Mouse (Mus musculus) ES-E14 (cell line): Measurements from ENCODE around the gene Vapa.

Experiments
- HCFC1 ChIP-seq: IDR thresholded peaks from 2 replicates; pipeline ENCODE4 v1.6.1; 2012; ENCODE audit warnings: low read length, inconsistent platforms, borderline replicate concordance; ENCODE audit not compliant: insufficient read depth
- MAFK ChIP-seq: IDR thresholded peaks from 2 replicates; pipeline ENCODE4 v1.6.1; 2014; ENCODE audit warnings: mild to moderate bottlenecking, low read depth, low read length, inconsistent platforms; ENCODE audit not compliant: insufficient read depth
- ZC3H11A ChIP-seq: IDR thresholded peaks from 2 replicates; pipeline ENCODE4 v1.6.1; 2012; ENCODE audit warnings: low read depth, mild to moderate bottlenecking, inconsistent platforms, low read length, borderline replicate concordance
- ZNF384 ChIP-seq: IDR thresholded peaks from 2 replicates; pipeline ENCODE4 v1.6.1; 2012; ENCODE audit warnings: low read depth, low read length, inconsistent platforms

- TF ChIP-seq ZC3H11A (no peak), ZNF384 (no peak), HCFC1 (no peak), MAFK (no peak)
Observed at GRCm38 (mm10) chr17:65604315-65604714, 9.0 kb downstream of the Vapa start.
